Mouse (Mus musculus): ENCODE results near the gene Gtdc1. TPM values are rescaled to one million over a fixed set of nuclear protein-coding genes. Genes with fewer than 3 reads are reported as not detected.
A peak's percentile ranks its signal among the peaks of the same experiment; 100 is the strongest.

Gene Gtdc1
- polyA plus RNA-seq, 1 experiment from 2014 or later = 12.3 TPM

- no peak for DNase-seq (ENCODE audit: low spot score)
- no peak for ATAC-seq (replicated peaks; ENCODE audit: low FRiP score, low TSS enrichment, low read depth)
- no peaks in the 10 kb centered on the region for H3K36me3 ChIP-seq (ENCODE audit: control insufficient read depth, insufficient read depth, low read length)
- peak overlapping the region; percentile 60 for H3K4me2 ChIP-seq (ENCODE audit: low read length)
- H3K4me1 ChIP-seq (replicated peaks; ENCODE audit: control insufficient read depth, insufficient read depth, low read length) = peaks cover 14% of the 10 kb centered on the region; the same call in 1 of the 2 replicates
- 52% methylated on average over 12 of the region's 12 CpGs for WGBS
- H3K27me3 ChIP-seq (replicated peaks; ENCODE audit: control insufficient read depth, insufficient read depth, low read length) = peaks cover 6% of the 10 kb centered on the region
- H3K27ac ChIP-seq (ENCODE audit: low read depth) = peak overlapping the region; percentile 62
- H3K9ac ChIP-seq (ENCODE audit: low read length) = 0 out of 2 replicates have a peak overlapping the region, but pooled peaks have one; percentile 8
- no peak overlapping the region; the same call in 1 of the 2 replicates for H3K4me3 ChIP-seq (ENCODE audit: low read depth, low read length)
- H3K9me3 ChIP-seq (ENCODE audit: control insufficient read depth, low read length) = no peaks in the 10 kb centered on the region
Observed at GRCm38 (mm10) chr2:44557669-44558281, 369.7 kb downstream of the Gtdc1 start.

GRCm38 (mm10) chr2:44556861-44557592 lies 370.4 kb downstream of the Gtdc1 start:
- Histone ChIP-seq H3K4me3 (ENCODE audit: low read depth, low read length) (peak overlapping the region; percentile 33), H3K4me1 (replicated peaks; ENCODE audit: control insufficient read depth, insufficient read depth, low read length) (peaks cover 14% of the 10 kb centered on the region; the same call in 1 of the 2 replicates), H3K9ac (ENCODE audit: low read length) (peak overlapping the region; percentile 51), H3K36me3 (ENCODE audit: control insufficient read depth, insufficient read depth, low read length) (no peaks in the 10 kb centered on the region), H3K4me2 (ENCODE audit: low read length) (peak overlapping the region; percentile 60), H3K9me3 (ENCODE audit: control insufficient read depth, low read length) (no peaks in the 10 kb centered on the region), H3K27me3 (replicated peaks; ENCODE audit: control insufficient read depth, insufficient read depth, low read length) (peaks cover 6% of the 10 kb centered on the region), H3K27ac (ENCODE audit: low read depth) (peak overlapping the region; percentile 62)
- ATAC-seq (replicated peaks; ENCODE audit: low FRiP score, low TSS enrichment, low read depth) (peak; percentile 53; the same call in 1 of the 2 replicates), DNase-seq (ENCODE audit: low spot score) (peak; percentile 69)
- WGBS = 3% methylated on average over 42 of the region's 42 CpGs

- no peak for DNase-seq (ENCODE audit: low spot score)
- ATAC-seq (replicated peaks; ENCODE audit: low FRiP score, low TSS enrichment, low read depth) = no peak
- H3K9ac ChIP-seq (ENCODE audit: low read length) = no peak overlapping the region
- no peaks in the 10 kb centered on the region for H3K36me3 ChIP-seq (ENCODE audit: control insufficient read depth, insufficient read depth, low read length)
- no peak overlapping the region for H3K4me2 ChIP-seq (ENCODE audit: low read length)
- no peaks in the 10 kb centered on the region for H3K9me3 ChIP-seq (ENCODE audit: control insufficient read depth, low read length)
- H3K4me1 ChIP-seq (replicated peaks; ENCODE audit: control insufficient read depth, insufficient read depth, low read length) = peaks cover 14% of the 10 kb centered on the region; the same call in 1 of the 2 replicates
- no peak overlapping the region for H3K4me3 ChIP-seq (ENCODE audit: low read depth, low read length)
- H3K27ac ChIP-seq (ENCODE audit: low read depth) = peak overlapping the region; percentile 60; the same call in 1 of the 2 replicates
- WGBS = 51% methylated on average over 3 of the region's 3 CpGs
- peaks cover 6% of the 10 kb centered on the region for H3K27me3 ChIP-seq (replicated peaks; ENCODE audit: control insufficient read depth, insufficient read depth, low read length)
Observed at GRCm38 (mm10) chr2:44554716-44555115, 372.7 kb downstream of the Gtdc1 start.

GRCm38 (mm10) chr2:44549311-44549710 lies 378.1 kb downstream of the Gtdc1 start:
- 81% methylated on average over 6 of the region's 6 CpGs for whole genome bisulfite sequencing
- DNase-seq (ENCODE audit: low spot score) (no peak), ATAC-seq (replicated peaks; ENCODE audit: low FRiP score, low TSS enrichment, low read depth) (no peak)
- no peak overlapping the region for H3K4me2 ChIP-seq (ENCODE audit: low read length)
- H3K27me3 ChIP-seq (replicated peaks; ENCODE audit: control insufficient read depth, insufficient read depth, low read length) = no peaks in the 10 kb centered on the region
- H3K9me3 ChIP-seq (ENCODE audit: control insufficient read depth, low read length) = no peaks in the 10 kb centered on the region
- no peaks in the 10 kb centered on the region for H3K36me3 ChIP-seq (ENCODE audit: control insufficient read depth, insufficient read depth, low read length)
- no peak overlapping the region for H3K27ac ChIP-seq (ENCODE audit: low read depth)
- no peaks in the 10 kb centered on the region for H3K4me1 ChIP-seq (replicated peaks; ENCODE audit: control insufficient read depth, insufficient read depth, low read length)
- H3K4me3 ChIP-seq (ENCODE audit: low read depth, low read length) = no peak overlapping the region
- no peak overlapping the region for H3K9ac ChIP-seq (ENCODE audit: low read length)

- Histone ChIP-seq H3K9ac (ENCODE audit: low read length) (no peak overlapping the region), H3K4me1 (replicated peaks; ENCODE audit: control insufficient read depth, insufficient read depth, low read length) (no peaks in the 10 kb centered on the region), H3K27me3 (replicated peaks; ENCODE audit: control insufficient read depth, insufficient read depth, low read length) (no peaks in the 10 kb centered on the region), H3K4me2 (ENCODE audit: low read length) (no peak overlapping the region), H3K36me3 (ENCODE audit: control insufficient read depth, insufficient read depth, low read length) (no peaks in the 10 kb centered on the region), H3K4me3 (ENCODE audit: low read depth, low read length) (no peak overlapping the region), H3K27ac (ENCODE audit: low read depth) (no peak overlapping the region), H3K9me3 (ENCODE audit: control insufficient read depth, low read length) (no peaks in the 10 kb centered on the region)
- ATAC-seq (replicated peaks; ENCODE audit: low FRiP score, low TSS enrichment, low read depth) = no peak
- no peak for DNase-seq (ENCODE audit: low spot score)
Observed at GRCm38 (mm10) chr2:44542775-44543174, 384.7 kb downstream of the Gtdc1 start.

GRCm38 (mm10) chr2:44541726-44542125 lies 385.7 kb downstream of the Gtdc1 start:
- WGBS = 90% methylated on average over 6 of the region's 6 CpGs
- no peaks in the 10 kb centered on the region for H3K4me1 ChIP-seq (replicated peaks; ENCODE audit: control insufficient read depth, insufficient read depth, low read length)
- H3K9me3 ChIP-seq (ENCODE audit: control insufficient read depth, low read length) = no peaks in the 10 kb centered on the region
- H3K4me2 ChIP-seq (ENCODE audit: low read length) = no peak overlapping the region
- H3K27me3 ChIP-seq (replicated peaks; ENCODE audit: control insufficient read depth, insufficient read depth, low read length) = no peaks in the 10 kb centered on the region
- H3K36me3 ChIP-seq (ENCODE audit: control insufficient read depth, insufficient read depth, low read length) = no peaks in the 10 kb centered on the region
- ATAC-seq (replicated peaks; ENCODE audit: low FRiP score, low TSS enrichment, low read depth) (no peak), DNase-seq (ENCODE audit: low spot score) (no peak)
- no peak overlapping the region for H3K4me3 ChIP-seq (ENCODE audit: low read depth, low read length)
- H3K9ac ChIP-seq (ENCODE audit: low read length) = no peak overlapping the region
- no peak overlapping the region for H3K27ac ChIP-seq (ENCODE audit: low read depth)

- 88% methylated on average over 6 of the region's 6 CpGs for WGBS
- H3K4me2 ChIP-seq (ENCODE audit: low read length) = no peak overlapping the region
- H3K4me1 ChIP-seq (replicated peaks; ENCODE audit: control insufficient read depth, insufficient read depth, low read length) = no peaks in the 10 kb centered on the region
- no peak for ATAC-seq (replicated peaks; ENCODE audit: low FRiP score, low TSS enrichment, low read depth)
- no peak overlapping the region for H3K9ac ChIP-seq (ENCODE audit: low read length)
- no peak for DNase-seq (ENCODE audit: low spot score)
- no peak overlapping the region for H3K4me3 ChIP-seq (ENCODE audit: low read depth, low read length)
- no peaks in the 10 kb centered on the region for H3K36me3 ChIP-seq (ENCODE audit: control insufficient read depth, insufficient read depth, low read length)
- H3K27ac ChIP-seq (ENCODE audit: low read depth) = no peak overlapping the region
- no peaks in the 10 kb centered on the region for H3K27me3 ChIP-seq (replicated peaks; ENCODE audit: control insufficient read depth, insufficient read depth, low read length)
- no peaks in the 10 kb centered on the region for H3K9me3 ChIP-seq (ENCODE audit: control insufficient read depth, low read length)
Observed at GRCm38 (mm10) chr2:44540881-44541280, 386.6 kb downstream of the Gtdc1 start.

- Histone ChIP-seq H3K4me3 (ENCODE audit: low read depth, low read length) (no peak overlapping the region), H3K9me3 (ENCODE audit: control insufficient read depth, low read length) (no peaks in the 10 kb centered on the region), H3K4me2 (ENCODE audit: low read length) (no peak overlapping the region), H3K27ac (ENCODE audit: low read depth) (no peak overlapping the region), H3K9ac (ENCODE audit: low read length) (no peak overlapping the region), H3K27me3 (replicated peaks; ENCODE audit: control insufficient read depth, insufficient read depth, low read length) (no peaks in the 10 kb centered on the region), H3K36me3 (ENCODE audit: control insufficient read depth, insufficient read depth, low read length) (no peaks in the 10 kb centered on the region), H3K4me1 (replicated peaks; ENCODE audit: control insufficient read depth, insufficient read depth, low read length) (no peaks in the 10 kb centered on the region)
- WGBS = 89% methylated on average over 5 of the region's 5 CpGs
- DNase-seq (ENCODE audit: low spot score) (no peak), ATAC-seq (replicated peaks; ENCODE audit: low FRiP score, low TSS enrichment, low read depth) (no peak)
Observed at GRCm38 (mm10) chr2:44539121-44539634, 388.3 kb downstream of the Gtdc1 start.

Data from intestine, embryonic 14.5 days (tissue).